Mouse (Mus musculus): ENCODE measurements around the gene Gstm7. TPM values are rescaled to one million over a fixed set of nuclear protein-coding genes. Genes with fewer than 3 reads are reported as not detected.
A peak's percentile ranks its signal among the peaks of the same experiment; 100 is the strongest.
"Not testable (repeated sequence)": the region's sequence is repeated elsewhere in the genome, so short reads cannot be mapped to it uniquely, and the experiment has no call there.

Gene Gstm7
- polyA plus RNA-seq, 1 experiment from 2014 or later = 39.2 TPM

GRCm38 (mm10) chr3:107968724-107969395 is 37.2 kb upstream of the Gstm7 start, which contains the start of gene Gstm3:
TSS of gene Gstm3 (minus strand) at chr3:107969283.
- H3K4me1 ChIP-seq (ENCODE audit: insufficient read depth) = peaks cover 25% of the 10 kb centered on the region
- H3K27ac ChIP-seq (ENCODE audit: low read depth) = no peak within 1 kb of the TSS
- no peaks in the 10 kb centered on the region for H3K36me3 ChIP-seq (replicated peaks; ENCODE audit: insufficient read depth, low read length)
- no peaks in the 10 kb centered on the region for H3K9me3 ChIP-seq (ENCODE audit: low read length)
- no peak within 1 kb of the TSS for H3K9ac ChIP-seq (replicated peaks)
- peak; percentile 75 for ATAC-seq
- H3K4me2 ChIP-seq (ENCODE audit: low read depth, low read length) = no peak within 1 kb of the TSS
- H3K27me3 ChIP-seq (ENCODE audit: insufficient read depth, low read length) = no peaks in the 10 kb centered on the region
- peak; percentile 20 for DNase-seq
- TF ChIP-seq EP300 (IDR thresholded peaks at IDR 0.05; ENCODE audit: low read depth) (no peak), CTCF (IDR thresholded peaks at IDR 0.05; ENCODE audit: low read depth) (no peak)
- 44% methylated on average over 13 of the region's 13 CpGs for WGBS (ENCODE audit: insufficient replicate concordance)
- H3K4me3 ChIP-seq (ENCODE audit: low read depth, low read length) = no peak within 1 kb of the TSS

- TF ChIP-seq EP300 (IDR thresholded peaks at IDR 0.05; ENCODE audit: low read depth) = no peak
- TF ChIP-seq CTCF (IDR thresholded peaks at IDR 0.05; ENCODE audit: low read depth) = no peak
- 80% methylated on average over 5 of the region's 5 CpGs for WGBS (ENCODE audit: insufficient replicate concordance)
Measured at GRCm38 (mm10) chr3:107966631-107967030, 35.0 kb upstream of the Gstm7 start.

GRCm38 (mm10) chr3:107965592-107965991 is 34.0 kb upstream of the Gstm7 start:
- 76% methylated on average over 1 of the region's 1 CpGs for WGBS (ENCODE audit: insufficient replicate concordance)
- no peak overlapping the region for H3K4me3 ChIP-seq (ENCODE audit: low read depth, low read length)
- no peaks in the 10 kb centered on the region for H3K27me3 ChIP-seq (ENCODE audit: insufficient read depth, low read length)
- TF ChIP-seq EP300 (IDR thresholded peaks at IDR 0.05; ENCODE audit: low read depth) = no peak
- no peak for TF ChIP-seq CTCF (IDR thresholded peaks at IDR 0.05; ENCODE audit: low read depth)
- ATAC-seq (no peak), DNase-seq (no peak)
- no peaks in the 10 kb centered on the region for H3K9me3 ChIP-seq (ENCODE audit: low read length)
- H3K36me3 ChIP-seq (replicated peaks; ENCODE audit: insufficient read depth, low read length) = no peaks in the 10 kb centered on the region
- no peak overlapping the region for H3K4me2 ChIP-seq (ENCODE audit: low read depth, low read length)
- H3K27ac ChIP-seq (ENCODE audit: low read depth) = no peak overlapping the region
- H3K9ac ChIP-seq (replicated peaks) = no peak overlapping the region
- peaks cover 18% of the 10 kb centered on the region for H3K4me1 ChIP-seq (ENCODE audit: insufficient read depth)

More at GRCm38 (mm10) chr3:107966631-107967030, 35.0 kb upstream of the Gstm7 start:
- DNase-seq = no peak
- Histone ChIP-seq H3K4me2 (ENCODE audit: low read depth, low read length) (no peak overlapping the region), H3K27ac (ENCODE audit: low read depth) (no peak overlapping the region), H3K27me3 (ENCODE audit: insufficient read depth, low read length) (no peaks in the 10 kb centered on the region), H3K9me3 (ENCODE audit: low read length) (no peaks in the 10 kb centered on the region), H3K9ac (replicated peaks) (no peak overlapping the region), H3K4me1 (ENCODE audit: insufficient read depth) (peaks cover 20% of the 10 kb centered on the region), H3K36me3 (replicated peaks; ENCODE audit: insufficient read depth, low read length) (no peaks in the 10 kb centered on the region), H3K4me3 (ENCODE audit: low read depth, low read length) (no peak overlapping the region)
- no peak for ATAC-seq

GRCm38 (mm10) chr3:107964656-107965308 is 33.2 kb upstream of the Gstm7 start:
- Histone ChIP-seq H3K27ac (ENCODE audit: low read depth) (peak overlapping the region; percentile 44; the same call in 1 of the 2 replicates), H3K9ac (replicated peaks) (no peak overlapping the region)
- WGBS (ENCODE audit: insufficient replicate concordance) = 44% methylated on average over 5 of the region's 5 CpGs

GRCm38 (mm10) chr3:107964026-107964425 is 32.4 kb upstream of the Gstm7 start:
- no peak for DNase-seq
- Histone ChIP-seq H3K27me3 (ENCODE audit: insufficient read depth, low read length) (no peaks in the 10 kb centered on the region), H3K27ac (ENCODE audit: low read depth) (no peak overlapping the region), H3K4me1 (ENCODE audit: insufficient read depth) (peaks cover 14% of the 10 kb centered on the region), H3K9me3 (ENCODE audit: low read length) (no peaks in the 10 kb centered on the region), H3K9ac (replicated peaks) (no peak overlapping the region), H3K4me2 (ENCODE audit: low read depth, low read length) (no peak overlapping the region), H3K4me3 (ENCODE audit: low read depth, low read length) (no peak overlapping the region), H3K36me3 (replicated peaks; ENCODE audit: insufficient read depth, low read length) (no peaks in the 10 kb centered on the region)
- no peak for ATAC-seq
- 54% methylated on average over 4 of the region's 4 CpGs for whole genome bisulfite sequencing (ENCODE audit: insufficient replicate concordance)
- TF ChIP-seq CTCF (IDR thresholded peaks at IDR 0.05; ENCODE audit: low read depth) (no peak), EP300 (IDR thresholded peaks at IDR 0.05; ENCODE audit: low read depth) (no peak)

More at GRCm38 (mm10) chr3:107964656-107965308, 33.2 kb upstream of the Gstm7 start:
- no peak for ATAC-seq
- Histone ChIP-seq H3K4me2 (ENCODE audit: low read depth, low read length) (no peak overlapping the region), H3K27me3 (ENCODE audit: insufficient read depth, low read length) (no peaks in the 10 kb centered on the region), H3K9me3 (ENCODE audit: low read length) (no peaks in the 10 kb centered on the region), H3K36me3 (replicated peaks; ENCODE audit: insufficient read depth, low read length) (no peaks in the 10 kb centered on the region), H3K4me1 (ENCODE audit: insufficient read depth) (peaks cover 18% of the 10 kb centered on the region), H3K4me3 (ENCODE audit: low read depth, low read length) (no peak overlapping the region)
- TF ChIP-seq CTCF (IDR thresholded peaks at IDR 0.05; ENCODE audit: low read depth) (no peak), EP300 (IDR thresholded peaks at IDR 0.05; ENCODE audit: low read depth) (no peak)
- DNase-seq = peak; percentile 27

- not testable (repeated sequence) for H3K4me2 ChIP-seq (ENCODE audit: low read depth, low read length); H3K27ac ChIP-seq (ENCODE audit: low read depth); H3K9me3 ChIP-seq (ENCODE audit: low read length); H3K9ac ChIP-seq (replicated peaks); ATAC-seq; H3K36me3 ChIP-seq (replicated peaks; ENCODE audit: insufficient read depth, low read length); H3K4me1 ChIP-seq (ENCODE audit: insufficient read depth); H3K27me3 ChIP-seq (ENCODE audit: insufficient read depth, low read length); DNase-seq; H3K4me3 ChIP-seq (ENCODE audit: low read depth, low read length)
- 78% methylated on average over 9 of the region's 9 CpGs for WGBS (ENCODE audit: insufficient replicate concordance)
Measured at GRCm38 (mm10) chr3:107955260-107955659, 23.6 kb upstream of the Gstm7 start.

Data from liver, postnatal 0 days (tissue).